Mouse (Mus musculus): Measurements from ENCODE around the gene Aebp2.

GRCm38 (mm10) chr6:140605732-140606131 lies 16.7 kb upstream of the Aebp2 start:
- TF ChIP-seq CTCF (IDR thresholded peaks at IDR 0.05; ENCODE audit: borderline replicate concordance, insufficient read depth, low read length) (no peak), POLR2A (IDR thresholded peaks at IDR 0.05; ENCODE audit: low read depth, low read length) (no peak)

Measured in embryonic fibroblast, embryonic 13.5 days (primary cell).